ENCODE assay signal across 13 mouse cellular contexts in the genomic region with DNA sequence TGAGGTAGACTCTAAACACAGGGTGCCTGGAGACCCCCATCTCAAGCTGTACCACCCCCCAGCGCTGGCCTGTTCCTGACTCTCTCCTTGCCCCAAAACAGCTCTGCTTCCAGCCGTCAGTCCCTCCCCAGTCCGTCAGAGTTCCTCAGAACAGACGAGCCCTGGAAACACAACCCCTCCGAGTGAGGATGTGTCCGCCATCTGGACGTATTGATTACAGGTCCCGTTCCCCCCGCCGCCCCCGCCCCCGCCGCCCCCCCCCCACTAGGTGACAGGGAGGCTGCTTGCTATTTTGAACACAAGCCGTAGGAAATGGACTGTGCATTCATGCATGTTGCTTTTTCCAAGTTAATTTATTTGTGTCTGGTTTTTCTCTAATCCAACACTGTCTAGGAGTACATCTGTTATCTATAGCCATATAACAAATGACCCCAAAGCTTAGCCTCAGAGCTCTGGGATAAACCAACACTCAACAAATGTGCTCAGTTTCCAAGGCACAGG. TPM values are rescaled to one million over a fixed set of nuclear protein-coding genes. Genes with fewer than 3 reads are reported as not detected.
DNase-seq lines count a peak whose midpoint lies in the region; ATAC-seq lines count a peak whose summit lies in the region.
"Had no signal": no experiment of that assay in that cellular context is flagged by ENCODE, and none has a peak within 500 bp of the region (broad histone marks: within the 10 kb centered on the region; RNA-seq: fewer than 3 reads in every experiment).

No protein-coding gene starts in this region.

- H3K9me3 ChIP-seq in intestine, embryonic 14.5 days (ENCODE audit: control insufficient read depth, low read length): no peaks in the 10 kb centered on the region
- no peaks in the 10 kb centered on the region for H3K9me3 ChIP-seq in intestine, embryonic 16.5 days (ENCODE audit: control insufficient read depth, low read length)
- no peaks in the 10 kb centered on the region for H3K9me3 ChIP-seq in neural tube, embryonic 15.5 days (replicated peaks)
- 0 out of 2 replicates have a peak, but pooled peaks cover 4% of the 10 kb centered on the region for H3K9me3 ChIP-seq in limb, embryonic 13.5 days
- H3K9me3 ChIP-seq: liver, embryonic 13.5 days had no signal

- 0 out of 2 replicates have a peak overlapping the region, but pooled peaks have one; percentile 27 for H3K27ac ChIP-seq in intestine, embryonic 14.5 days (ENCODE audit: low read depth)
- H3K27ac ChIP-seq in intestine, embryonic 16.5 days (ENCODE audit: low read length): no peak overlapping the region
- H3K27ac ChIP-seq in neural tube, embryonic 15.5 days (replicated peaks): no peak overlapping the region
- H3K27ac ChIP-seq in limb, embryonic 13.5 days: peak overlapping the region; percentile 52; the same call in 1 of the 2 replicates
- H3K27ac ChIP-seq: liver, embryonic 13.5 days had no signal

- no peaks in the 10 kb centered on the region for H3K36me3 ChIP-seq in intestine, embryonic 14.5 days (ENCODE audit: control insufficient read depth, insufficient read depth, low read length)
- H3K36me3 ChIP-seq in intestine, embryonic 16.5 days (ENCODE audit: control insufficient read depth, insufficient read depth, low read length): no peaks in the 10 kb centered on the region
- H3K36me3 ChIP-seq in neural tube, embryonic 15.5 days: no peaks in the 10 kb centered on the region
- H3K36me3 ChIP-seq in limb, embryonic 13.5 days: no peaks in the 10 kb centered on the region

- H3K27me3 ChIP-seq in intestine, embryonic 14.5 days (replicated peaks; ENCODE audit: control insufficient read depth, insufficient read depth, low read length): no peaks in the 10 kb centered on the region
- no peaks in the 10 kb centered on the region for H3K27me3 ChIP-seq in intestine, embryonic 16.5 days (replicated peaks; ENCODE audit: control insufficient read depth, insufficient read depth, low read length)
- H3K27me3 ChIP-seq in neural tube, embryonic 15.5 days (replicated peaks): no peaks in the 10 kb centered on the region
- H3K27me3 ChIP-seq in limb, embryonic 13.5 days: no peaks in the 10 kb centered on the region
- H3K27me3 ChIP-seq: CH12.LX had no signal

- peaks cover 12% of the 10 kb centered on the region for H3K4me1 ChIP-seq in intestine, embryonic 14.5 days (replicated peaks; ENCODE audit: control insufficient read depth, insufficient read depth, low read length)
- H3K4me1 ChIP-seq in intestine, embryonic 16.5 days (ENCODE audit: control insufficient read depth, insufficient read depth, low read length): peaks cover 8% of the 10 kb centered on the region
- H3K4me1 ChIP-seq in neural tube, embryonic 15.5 days: peaks cover 7% of the 10 kb centered on the region; the same call in 1 of the 2 replicates
- peaks cover 14% of the 10 kb centered on the region for H3K4me1 ChIP-seq in limb, embryonic 13.5 days

- DNase-seq in intestine, embryonic 14.5 days (ENCODE audit: low spot score): no peak
- peak; percentile 52 for DNase-seq in neural tube, embryonic 10.5 days (ENCODE audit: extremely low spot score, low spot score)
- no peak for DNase-seq in thymus, postnatal 10 days (ENCODE audit: low spot score in 2 of 2)
- no peak for DNase-seq in thymus, postnatal 0 days (ENCODE audit: low spot score)
- DNase-seq: kidney, postnatal 25 days; liver, embryonic 13.5 days; right cerebral cortex, postnatal 14 days; thymus, adult 18-20 months had no signal

- no peak overlapping the region; the same call in 1 of the 2 replicates for H3K9ac ChIP-seq in intestine, embryonic 14.5 days (ENCODE audit: low read length)
- H3K9ac ChIP-seq in intestine, embryonic 16.5 days (ENCODE audit: low read depth, low read length): no peak overlapping the region
- H3K9ac ChIP-seq in neural tube, embryonic 15.5 days (replicated peaks): no peak overlapping the region
- H3K9ac ChIP-seq in limb, embryonic 13.5 days: no peak overlapping the region
- H3K9ac ChIP-seq: liver, embryonic 13.5 days had no signal

- 9% methylated on average over 14 of the region's 14 CpGs for WGBS in intestine, embryonic 14.5 days
- WGBS in intestine, embryonic 16.5 days: 23% methylated on average over 14 of the region's 14 CpGs
- 26% methylated on average over 14 of the region's 14 CpGs for WGBS in neural tube, embryonic 15.5 days
- 12% methylated on average over 14 of the region's 14 CpGs for WGBS in limb, embryonic 13.5 days

- H3K4me2 ChIP-seq in intestine, embryonic 14.5 days (ENCODE audit: low read length): no peak overlapping the region; the same call in 1 of the 2 replicates
- H3K4me2 ChIP-seq in intestine, embryonic 16.5 days (ENCODE audit: low read depth, low read length): no peak overlapping the region
- no peak overlapping the region for H3K4me2 ChIP-seq in neural tube, embryonic 15.5 days
- 0 out of 2 replicates have a peak overlapping the region, but pooled peaks have one; percentile 7 for H3K4me2 ChIP-seq in limb, embryonic 13.5 days (replicated peaks)
- H3K4me2 ChIP-seq: liver, embryonic 13.5 days had no signal

- peak; percentile 38; the same call in 1 of the 2 replicates for ATAC-seq in intestine, embryonic 14.5 days (replicated peaks; ENCODE audit: low FRiP score, low TSS enrichment, low read depth)
- ATAC-seq in intestine, embryonic 16.5 days: no peak
- no peak for ATAC-seq in neural tube, embryonic 15.5 days (ENCODE audit: low FRiP score)
- peak; percentile 84 for ATAC-seq in limb, embryonic 13.5 days (ENCODE audit: low FRiP score, low read depth)

- H3K4me3 ChIP-seq in intestine, embryonic 14.5 days (ENCODE audit: low read depth, low read length): no peak overlapping the region
- H3K4me3 ChIP-seq in intestine, embryonic 16.5 days (ENCODE audit: low read length): no peak overlapping the region
- no peak overlapping the region for H3K4me3 ChIP-seq in neural tube, embryonic 15.5 days (replicated peaks)
- no peak overlapping the region for H3K4me3 ChIP-seq in limb, embryonic 13.5 days
- H3K4me3 ChIP-seq: erythroblast, embryonic 14.5 days; liver, embryonic 13.5 days had no signal

RNA-seq across cellular contexts. Expression of a gene that starts 37.2 kb away (rescaled TPM):
- 77.6 and 81.5 TPM in 2 replicates for polyA plus RNA-seq in intestine, embryonic 14.5 days (2014; fragmentation: Nextera tagmentation; extraction: Ambion mirVana)
- polyA plus RNA-seq in intestine, embryonic 16.5 days (2015; fragmentation: Nextera tagmentation; extraction: Ambion mirVana): 57.4 and 63.0 TPM in 2 replicates
- polyA plus RNA-seq in neural tube, embryonic 15.5 days (2015; fragmentation: Nextera tagmentation; extraction: Ambion mirVana): 66.0 and 69.6 TPM in 2 replicates
- polyA plus RNA-seq in limb, embryonic 13.5 days (2015; fragmentation: Nextera tagmentation; extraction: Ambion mirVana): 81.0 and 85.4 TPM in 2 replicates
- 88.5 and 94.7 TPM in 2 replicates for polyA plus RNA-seq in thymus, postnatal 0 days (2015; fragmentation: Nextera tagmentation; extraction: Ambion mirVana)

RNA-seq across cellular contexts. Expression of a gene that starts 37.2 kb away (rescaled TPM):
- 25.0 and 31.3 TPM in 2 replicates for polyA plus RNA-seq in intestine, embryonic 14.5 days (2014; fragmentation: Nextera tagmentation; extraction: Ambion mirVana)
- 21.5 and 25.3 TPM in 2 replicates for polyA plus RNA-seq in intestine, embryonic 16.5 days (2015; fragmentation: Nextera tagmentation; extraction: Ambion mirVana)
- 27.9 and 30.8 TPM in 2 replicates for polyA plus RNA-seq in neural tube, embryonic 15.5 days (2015; fragmentation: Nextera tagmentation; extraction: Ambion mirVana)
- polyA plus RNA-seq in limb, embryonic 13.5 days (2015; fragmentation: Nextera tagmentation; extraction: Ambion mirVana): 48.5 and 51.0 TPM in 2 replicates
- 23.1 and 30.3 TPM in 2 replicates for polyA plus RNA-seq in thymus, postnatal 0 days (2015; fragmentation: Nextera tagmentation; extraction: Ambion mirVana)

Comparison
In these comparisons a context has a peak if more than half of its experiments do, and no peak if none do; other contexts are left out.
1. ATAC-seq: peak in intestine, embryonic 14.5 days (single experiment) and limb, embryonic 13.5 days (single experiment); none in intestine, embryonic 16.5 days (single experiment) and neural tube, embryonic 15.5 days (single experiment).
2. H3K27ac ChIP-seq: peak in intestine, embryonic 14.5 days (single experiment) and limb, embryonic 13.5 days (single experiment); none in intestine, embryonic 16.5 days (single experiment) and neural tube, embryonic 15.5 days (single experiment).